Mouse (Mus musculus): ENCODE data around the gene Yjefn3. TPM values are rescaled to one million over a fixed set of nuclear protein-coding genes. Genes with fewer than 3 reads are reported as not detected.

Gene Yjefn3
- polyA plus RNA-seq (2015; fragmentation: Nextera tagmentation; extraction: Ambion mirVana) = 12.2 and 13.0 TPM in 2 replicates

DNA sequence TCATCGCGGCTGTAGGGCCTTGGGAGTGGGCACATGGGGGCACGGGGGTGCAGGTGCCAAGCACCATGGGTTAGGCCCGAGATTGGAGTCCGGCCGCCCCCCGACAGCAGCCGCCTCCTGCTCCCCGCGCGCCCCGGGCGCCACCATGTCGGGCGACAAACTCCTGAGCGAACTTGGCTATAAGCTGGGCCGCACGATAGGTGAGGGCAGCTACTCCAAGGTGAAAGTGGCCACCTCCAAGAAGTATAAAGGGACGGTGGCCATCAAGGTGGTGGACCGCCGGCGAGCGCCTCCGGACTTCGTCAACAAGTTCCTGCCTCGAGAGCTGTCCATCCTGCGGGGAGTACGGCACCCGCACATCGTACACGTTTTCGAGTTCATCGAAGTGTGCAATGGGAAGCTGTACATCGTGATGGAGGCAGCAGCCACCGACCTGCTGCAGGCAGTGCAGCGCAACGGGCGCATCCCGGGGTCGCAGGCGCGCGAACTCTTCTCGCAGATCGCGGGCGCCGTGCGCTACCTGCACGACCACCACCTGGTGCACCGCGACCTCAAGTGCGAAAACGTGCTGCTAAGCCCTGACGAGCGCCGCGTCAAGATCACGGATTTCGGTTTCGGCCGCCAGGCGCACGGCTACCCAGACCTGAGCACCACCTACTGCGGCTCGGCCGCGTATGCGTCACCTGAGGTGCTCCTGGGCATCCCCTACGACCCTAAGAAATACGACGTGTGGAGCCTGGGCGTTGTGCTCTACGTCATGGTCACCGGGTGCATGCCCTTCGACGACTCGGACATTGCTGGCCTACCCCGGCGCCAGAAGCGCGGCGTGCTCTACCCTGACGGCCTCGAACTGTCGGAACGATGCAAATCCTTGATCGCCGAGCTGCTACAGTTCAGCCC, at the start of gene Yjefn3, which contains the start of the genes Tssk6 and Ndufa13:
Yjefn3 (minus strand) TSS at position 550 of the 900 bp plus-strand sequence.
Tssk6 (plus strand) TSS at position 22 of the 900 bp plus-strand sequence.
Ndufa13 (minus strand) TSS at position 396 of the 900 bp plus-strand sequence.

DNA sequence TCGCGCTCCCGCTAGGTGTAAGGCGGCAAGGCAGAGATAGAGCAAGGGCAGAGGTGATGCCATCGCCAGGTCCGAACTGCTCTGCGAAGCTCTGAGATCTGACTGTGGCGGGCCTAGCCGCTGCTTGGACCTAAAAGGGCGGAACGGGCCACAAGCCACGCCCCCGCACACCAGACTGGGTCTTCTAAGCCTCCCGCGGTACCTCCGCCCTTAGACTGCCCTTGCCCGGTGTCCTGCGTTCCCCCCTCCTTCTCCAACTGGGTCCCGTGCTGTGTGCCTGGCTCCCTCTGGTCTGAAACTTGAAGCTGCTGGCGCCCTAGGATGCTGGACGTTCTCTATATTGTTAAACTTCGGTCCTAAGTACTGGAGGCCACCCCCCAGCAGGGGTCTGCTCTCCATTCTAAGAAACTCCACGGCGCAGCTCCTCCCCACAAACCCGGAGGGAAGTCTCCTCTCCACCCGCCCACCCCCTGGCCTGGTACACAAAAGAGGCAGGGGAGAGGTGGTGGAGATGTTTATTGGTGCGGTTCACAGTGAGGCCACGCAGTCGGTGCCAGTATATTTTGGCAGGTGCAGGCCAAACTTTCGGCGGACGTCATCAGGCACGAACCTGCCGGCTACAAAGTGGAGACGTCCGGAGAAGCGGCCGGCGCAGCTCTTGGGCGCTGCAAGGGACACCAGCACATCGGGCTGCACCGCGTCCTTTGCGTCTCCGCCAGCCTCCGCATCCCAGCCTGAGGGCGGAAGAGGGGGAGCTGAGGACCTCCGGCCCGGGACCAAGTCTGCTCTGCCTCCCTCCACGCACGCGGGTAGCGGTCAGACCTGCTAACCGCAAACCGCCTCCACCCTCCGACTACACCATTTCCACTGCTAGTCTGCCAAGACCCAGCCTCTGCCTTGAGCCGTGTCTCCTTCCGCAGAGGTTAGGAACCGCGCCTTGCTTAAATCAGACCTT, 14.9 kb downstream of the Yjefn3 start, which contains the start of gene Cilp2:
Cilp2 (minus strand) TSS at position 399 of the 955 bp plus-strand sequence.

Other genes starting within 250 kb of the Yjefn3 start
- gene Zfp964, start 248.2 kb downstream of the Yjefn3 start, polyA plus RNA-seq (2015; fragmentation: Nextera tagmentation; extraction: Ambion mirVana) = 0.49 and 0.55 TPM in 2 replicates
- gene Zfp869, start 192.0 kb downstream of the Yjefn3 start, polyA plus RNA-seq (2015; fragmentation: Nextera tagmentation; extraction: Ambion mirVana) = 6.7 and 9.1 TPM in 2 replicates
- gene Zfp963, start 152.7 kb downstream of the Yjefn3 start, polyA plus RNA-seq (2015; fragmentation: Nextera tagmentation; extraction: Ambion mirVana) = 3.4 and 3.9 TPM in 2 replicates
- gene Gm20422, start 127.8 kb downstream of the Yjefn3 start, polyA plus RNA-seq (2015; fragmentation: Nextera tagmentation; extraction: Ambion mirVana) = 0.58 and 1.1 TPM in 2 replicates
- 14.1 and 16.6 TPM in 2 replicates for gene Atp13a1, start 111.5 kb downstream of the Yjefn3 start, polyA plus RNA-seq (2015; fragmentation: Nextera tagmentation; extraction: Ambion mirVana)
- gene Zfp866, start 111.5 kb downstream of the Yjefn3 start, polyA plus RNA-seq (2015; fragmentation: Nextera tagmentation; extraction: Ambion mirVana) = 7.8 and 8.3 TPM in 2 replicates
- 4.4 and 4.9 TPM in 2 replicates for gene Gmip, start 94.0 kb downstream of the Yjefn3 start, polyA plus RNA-seq (2015; fragmentation: Nextera tagmentation; extraction: Ambion mirVana)
- gene Lpar2, start 80.3 kb downstream of the Yjefn3 start, polyA plus RNA-seq (2015; fragmentation: Nextera tagmentation; extraction: Ambion mirVana) = not detected in 2 replicates
- gene Pbx4, start 70.2 kb downstream of the Yjefn3 start, polyA plus RNA-seq (2015; fragmentation: Nextera tagmentation; extraction: Ambion mirVana) = 1.5 and 1.8 TPM in 2 replicates
- gene Cilp2, start 15.0 kb downstream of the Yjefn3 start, polyA plus RNA-seq (2015; fragmentation: Nextera tagmentation; extraction: Ambion mirVana) = 0.76 and 1.2 TPM in 2 replicates
- gene Tssk6, start 528 bp downstream of the Yjefn3 start, polyA plus RNA-seq (2015; fragmentation: Nextera tagmentation; extraction: Ambion mirVana) = 1.3 and 1.7 TPM in 2 replicates
- 313 and 340 TPM in 2 replicates for gene Ndufa13, start 154 bp downstream of the Yjefn3 start, polyA plus RNA-seq (2015; fragmentation: Nextera tagmentation; extraction: Ambion mirVana)
- 20.4 and 23.2 TPM in 2 replicates for gene Gatad2a, start 93.7 kb upstream of the Yjefn3 start, polyA plus RNA-seq (2015; fragmentation: Nextera tagmentation; extraction: Ambion mirVana)
- 23.2 and 26.4 TPM in 2 replicates for gene Mau2, start 140.0 kb upstream of the Yjefn3 start, polyA plus RNA-seq (2015; fragmentation: Nextera tagmentation; extraction: Ambion mirVana)
- gene Sugp1, start 140.1 kb upstream of the Yjefn3 start, polyA plus RNA-seq (2015; fragmentation: Nextera tagmentation; extraction: Ambion mirVana) = 21.5 and 24.3 TPM in 2 replicates
- gene Tm6sf2, start 170.2 kb upstream of the Yjefn3 start, polyA plus RNA-seq (2015; fragmentation: Nextera tagmentation; extraction: Ambion mirVana) = 0.19 TPM in 1 of 2 replicates, not detected in the other
- not detected in 2 replicates for gene Hapln4, start 180.7 kb upstream of the Yjefn3 start, polyA plus RNA-seq (2015; fragmentation: Nextera tagmentation; extraction: Ambion mirVana)
- 0.01 TPM in 2 replicates for gene Ncan, start 218.2 kb upstream of the Yjefn3 start, polyA plus RNA-seq (2015; fragmentation: Nextera tagmentation; extraction: Ambion mirVana)
- gene Nr2c2ap, start 228.6 kb upstream of the Yjefn3 start, polyA plus RNA-seq (2015; fragmentation: Nextera tagmentation; extraction: Ambion mirVana) = 9.9 and 13.2 TPM in 2 replicates
- gene Rfxank, start 236.4 kb upstream of the Yjefn3 start, polyA plus RNA-seq (2015; fragmentation: Nextera tagmentation; extraction: Ambion mirVana) = 10.4 and 10.5 TPM in 2 replicates
- gene Borcs8, start 236.8 kb upstream of the Yjefn3 start, polyA plus RNA-seq (2015; fragmentation: Nextera tagmentation; extraction: Ambion mirVana) = 23.9 and 24.5 TPM in 2 replicates
- gene Mef2b, start 237.0 kb upstream of the Yjefn3 start, polyA plus RNA-seq (2015; fragmentation: Nextera tagmentation; extraction: Ambion mirVana) = 0.35 and 0.50 TPM in 2 replicates